Mouse (Mus musculus): ENCODE measurements around the gene Hax1.

- no peak for TF ChIP-seq CTCF (IDR thresholded peaks at IDR 0.05; ENCODE audit: low read depth, low read length)
- TF ChIP-seq POLR2A (IDR thresholded peaks at IDR 0.05; ENCODE audit: borderline replicate concordance, low read depth, low read length) = no peak
Observed at GRCm38 (mm10) chr3:89999090-89999489, 510 bp upstream of the Hax1 start.
